Mouse (Mus musculus): ENCODE data around the gene Prkch.
A peak's percentile ranks its signal among the peaks of the same experiment; 100 is the strongest.

Gene Prkch

GRCm38 (mm10) chr12:73794151-73794883 lies 209.7 kb downstream of the Prkch start:
- peak; percentile 52 to 75 for DNase-seq (ENCODE audit: low spot score in 2 of 2)

DNA sequence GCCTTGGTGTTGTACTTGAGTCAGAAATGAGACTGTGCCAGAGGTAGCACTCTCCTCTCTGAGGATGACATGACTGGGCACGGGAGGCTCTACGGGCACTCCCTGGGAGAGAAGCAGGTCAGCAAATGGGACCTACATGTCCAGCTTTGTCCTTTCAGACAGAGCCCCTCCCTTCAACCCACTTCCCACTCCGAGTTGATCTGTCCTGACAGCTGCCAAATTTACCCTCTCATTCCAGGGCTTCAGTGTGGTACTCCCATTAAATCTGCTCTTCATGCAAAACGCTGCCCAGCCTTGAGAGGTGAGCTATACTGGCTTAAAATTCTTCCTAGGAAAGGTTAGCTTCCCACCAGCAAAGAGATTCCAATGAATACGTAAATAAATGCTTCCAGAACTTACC lies 215.1 kb downstream of the Prkch start:
- no peak for DNase-seq (ENCODE audit: low spot score in 2 of 2)

DNA sequence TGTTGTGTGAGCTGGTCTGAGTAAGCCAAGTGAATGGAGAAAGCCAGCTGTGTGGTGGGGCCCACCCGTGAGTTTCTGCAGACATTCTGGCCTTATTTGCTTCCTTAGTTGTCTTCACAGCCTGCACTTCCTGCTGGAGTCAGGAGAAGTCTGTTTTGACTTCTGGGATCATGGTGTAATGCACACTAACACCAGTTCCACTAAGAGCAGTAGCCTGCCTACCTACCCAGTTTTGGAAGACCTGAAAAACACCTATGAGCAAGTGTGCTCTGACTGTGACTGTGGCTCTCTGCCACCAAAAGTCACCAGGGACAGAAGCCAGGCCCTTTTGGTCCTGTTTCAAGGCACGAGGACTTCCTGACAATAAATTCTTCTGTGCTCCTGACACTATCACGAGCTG lies 216.3 kb downstream of the Prkch start:
- no peak for DNase-seq (ENCODE audit: low spot score in 2 of 2)

DNA sequence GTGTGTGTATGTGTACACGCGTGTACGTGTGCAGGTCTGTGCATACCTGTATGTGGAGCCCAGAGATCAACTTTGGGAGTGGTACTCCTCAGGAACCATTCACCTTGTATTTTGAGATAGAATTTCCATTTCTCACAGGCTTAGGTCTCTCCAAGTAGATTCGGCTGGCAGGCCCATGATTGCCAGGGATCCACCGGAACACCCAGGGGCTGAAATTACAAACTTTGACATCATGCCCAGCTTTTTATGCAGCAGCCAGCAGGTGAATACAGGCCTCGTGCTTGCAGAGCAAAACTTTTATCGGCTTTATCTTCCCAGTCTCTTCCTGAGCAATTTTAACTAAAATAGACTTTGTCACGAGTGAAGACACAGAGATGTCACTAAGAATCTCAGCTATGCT lies 217.2 kb downstream of the Prkch start:
- no peak for DNase-seq (ENCODE audit: low spot score in 2 of 2)

DNA sequence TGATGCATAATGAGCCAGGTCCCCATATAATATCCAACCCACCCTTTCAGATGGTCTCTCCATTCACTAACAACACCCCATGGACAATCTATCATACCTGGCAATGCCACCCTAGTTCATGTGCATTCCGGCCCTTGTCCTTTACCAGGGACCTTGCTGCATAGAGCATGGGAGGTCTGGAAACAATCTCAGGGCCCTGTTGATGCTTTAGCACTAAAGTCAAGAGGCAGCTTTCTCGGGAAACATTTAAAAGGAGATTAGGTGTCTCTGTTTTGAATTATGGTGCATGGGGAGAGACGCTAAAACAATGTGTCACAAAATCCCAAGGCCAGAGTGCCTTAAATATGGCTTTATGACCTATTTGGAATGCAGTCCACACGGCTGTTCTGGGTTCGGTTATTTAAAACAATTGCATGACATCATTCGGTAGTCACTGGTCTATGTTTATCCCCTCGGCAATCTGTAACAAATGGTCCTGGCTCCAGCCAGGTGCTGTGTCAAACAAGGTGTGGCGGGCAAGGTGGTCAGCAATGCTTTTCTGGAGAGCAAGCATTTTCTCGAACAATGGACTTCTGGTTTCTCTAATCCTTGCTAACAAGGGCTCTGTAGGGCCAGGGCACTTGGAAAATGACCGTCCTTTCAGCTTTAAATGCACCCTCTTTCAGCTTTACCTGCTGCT lies 217.9 kb downstream of the Prkch start:
- no peak for DNase-seq (ENCODE audit: low spot score in 2 of 2)

- DNase-seq (ENCODE audit: low spot score in 2 of 2): no peak
Measured at GRCm38 (mm10) chr12:73803946-73804345, 219.3 kb downstream of the Prkch start.

GRCm38 (mm10) chr12:73805541-73805940 lies 220.9 kb downstream of the Prkch start:
- DNase-seq (ENCODE audit: low spot score in 2 of 2): no peak

DNA sequence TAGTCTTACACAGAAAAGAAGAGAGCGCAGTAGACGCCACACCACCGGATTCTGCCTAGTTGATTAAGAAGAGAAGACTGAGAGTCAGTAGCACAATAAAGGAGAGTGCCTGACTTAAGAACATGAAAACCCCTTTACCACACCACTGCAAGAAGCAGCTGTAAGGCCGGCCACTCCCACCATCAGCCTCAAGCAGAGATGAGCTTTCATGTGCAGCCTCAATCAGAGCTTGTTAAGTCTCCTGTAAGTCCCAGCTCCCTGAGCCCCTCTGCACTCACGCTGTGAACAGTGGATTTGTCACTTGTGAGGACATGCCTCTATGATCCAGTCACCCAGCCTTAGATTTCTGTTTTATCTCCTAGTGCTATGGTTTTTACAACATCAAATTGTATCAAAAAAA lies 221.4 kb downstream of the Prkch start:
- DNase-seq (ENCODE audit: low spot score in 2 of 2): no peak

DNA sequence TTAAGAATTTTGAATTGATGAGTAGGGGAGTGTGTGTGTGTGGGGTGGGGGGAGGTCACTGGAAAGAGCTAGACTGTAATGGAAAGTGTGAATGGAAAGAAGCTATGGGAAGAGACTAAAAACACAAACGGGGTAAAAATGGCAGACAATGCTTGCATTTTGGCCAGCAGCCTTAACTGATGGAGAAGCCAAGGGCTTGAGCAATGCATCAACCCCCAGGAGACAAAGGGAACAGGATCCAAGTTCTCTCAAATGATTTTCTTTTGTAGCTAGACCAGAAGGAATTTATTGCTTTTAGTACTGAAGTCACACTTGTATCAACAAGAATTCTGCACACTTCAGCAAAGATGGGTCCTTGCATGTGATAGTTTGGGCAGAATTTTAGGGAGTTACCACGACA lies 222.6 kb downstream of the Prkch start:
- no peak for DNase-seq (ENCODE audit: low spot score in 2 of 2)

GRCm38 (mm10) chr12:73810041-73810795 lies 225.6 kb downstream of the Prkch start:
- peak in 1 of 2 experiments; percentile 26 for DNase-seq (ENCODE audit: low spot score in 2 of 2)

DNA sequence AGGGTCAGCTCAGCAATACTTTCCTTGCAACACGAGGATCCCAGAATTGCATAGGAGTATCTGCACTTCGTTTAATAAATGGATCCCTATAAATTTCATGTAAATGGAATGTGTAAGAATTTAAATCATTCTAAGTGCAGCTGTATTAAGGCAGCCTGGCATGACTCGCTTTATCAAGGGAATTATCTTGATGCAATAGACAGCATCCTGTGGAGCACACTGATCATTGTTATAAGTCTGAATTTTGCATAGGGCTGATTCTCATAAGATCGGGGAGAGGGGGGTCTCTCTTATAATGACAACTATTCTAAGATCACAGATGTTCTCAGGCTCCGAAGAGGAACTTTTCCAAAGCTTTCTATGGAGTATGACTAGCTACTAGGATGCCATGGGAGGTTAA lies 226.3 kb downstream of the Prkch start:
- no peak for DNase-seq (ENCODE audit: low spot score in 2 of 2)

DNA sequence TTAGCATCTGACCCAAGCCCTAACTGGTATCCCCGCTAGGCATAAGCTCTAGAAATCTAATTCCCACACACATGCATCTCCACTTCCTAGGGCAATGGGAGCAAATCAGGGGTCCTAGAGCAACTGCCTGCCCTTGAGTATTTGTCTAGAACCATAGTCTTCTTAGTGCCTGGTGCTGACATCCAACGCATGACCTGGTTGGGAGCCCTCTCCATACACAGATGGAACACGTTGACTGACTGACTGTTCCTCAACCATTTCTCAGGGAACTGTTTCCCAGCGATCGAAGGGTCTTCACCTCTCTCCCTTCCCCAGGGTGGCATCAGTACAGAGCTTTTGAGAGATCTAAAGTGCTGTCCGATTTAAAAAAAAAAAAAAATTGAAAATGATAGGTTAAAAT lies 227.6 kb downstream of the Prkch start:
- DNase-seq (ENCODE audit: low spot score in 2 of 2): no peak

GRCm38 (mm10) chr12:73813016-73813900 lies 228.7 kb downstream of the Prkch start:
- DNase-seq (ENCODE audit: low spot score in 2 of 2): no peak

DNA sequence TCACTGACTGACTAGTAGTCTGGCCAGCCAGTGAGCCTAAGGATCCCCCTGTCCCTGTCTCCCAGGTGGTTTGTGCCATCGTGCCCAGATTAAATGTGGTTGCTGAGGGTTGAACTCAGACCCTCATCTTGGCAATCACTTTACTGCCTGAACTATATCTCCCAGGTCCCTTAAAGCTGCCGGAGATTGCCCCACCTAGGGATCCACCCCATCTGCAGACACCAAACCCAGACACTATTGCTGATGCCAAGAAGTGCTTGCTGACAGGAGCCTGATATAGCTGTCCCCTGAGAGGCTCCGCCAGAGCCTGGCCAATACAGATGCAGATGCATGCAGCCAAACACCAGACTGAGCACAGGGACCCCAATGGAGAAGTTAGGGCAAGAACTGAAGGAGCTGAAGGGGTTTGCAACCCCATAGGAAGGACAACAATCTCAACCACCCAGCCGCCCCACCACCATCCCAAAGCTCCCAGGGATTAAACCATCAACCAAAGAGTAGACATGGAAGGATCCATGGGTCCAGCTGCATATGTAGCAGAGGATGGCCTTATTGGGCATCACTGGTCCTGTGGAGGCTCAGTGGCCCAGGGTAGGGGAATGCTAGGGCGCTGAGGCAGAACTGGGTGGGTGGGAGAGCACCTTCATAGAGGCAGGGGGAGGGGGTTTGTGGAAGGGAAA lies 229.6 kb downstream of the Prkch start:
- no peak for DNase-seq (ENCODE audit: low spot score in 2 of 2)

- DNase-seq (ENCODE audit: low spot score in 2 of 2): no peak
Measured at GRCm38 (mm10) chr12:73814897-73815296, 230.3 kb downstream of the Prkch start.

- no peak for DNase-seq (ENCODE audit: low spot score in 2 of 2)
Measured at GRCm38 (mm10) chr12:73815463-73815862, 230.9 kb downstream of the Prkch start.

- no peak for DNase-seq (ENCODE audit: low spot score in 2 of 2)
Measured at GRCm38 (mm10) chr12:73815892-73816291, 231.3 kb downstream of the Prkch start.

- no peak for DNase-seq (ENCODE audit: low spot score in 2 of 2)
Measured at GRCm38 (mm10) chr12:73816866-73817265, 232.3 kb downstream of the Prkch start.

DNA sequence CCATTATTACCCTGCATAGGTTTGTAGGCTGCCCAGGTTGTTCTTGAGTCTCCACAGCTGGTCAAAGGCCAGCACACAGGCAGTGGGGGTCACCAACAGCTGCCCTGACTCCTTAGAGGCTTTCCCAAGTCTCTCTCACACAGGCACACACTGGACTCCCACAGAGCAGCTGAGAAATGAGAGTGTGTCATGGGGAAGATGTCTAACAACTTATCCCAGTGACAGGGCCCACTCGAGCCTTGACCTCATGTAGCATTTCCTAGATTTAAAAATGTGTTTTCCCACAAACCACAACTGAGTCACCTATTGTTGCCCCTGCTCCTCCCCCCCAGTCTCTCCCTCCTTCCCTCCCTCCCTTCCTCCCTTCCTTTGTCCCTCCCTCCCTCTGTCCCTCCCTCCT lies 234.2 kb downstream of the Prkch start:
- no peak for DNase-seq (ENCODE audit: low spot score in 2 of 2)

DNA sequence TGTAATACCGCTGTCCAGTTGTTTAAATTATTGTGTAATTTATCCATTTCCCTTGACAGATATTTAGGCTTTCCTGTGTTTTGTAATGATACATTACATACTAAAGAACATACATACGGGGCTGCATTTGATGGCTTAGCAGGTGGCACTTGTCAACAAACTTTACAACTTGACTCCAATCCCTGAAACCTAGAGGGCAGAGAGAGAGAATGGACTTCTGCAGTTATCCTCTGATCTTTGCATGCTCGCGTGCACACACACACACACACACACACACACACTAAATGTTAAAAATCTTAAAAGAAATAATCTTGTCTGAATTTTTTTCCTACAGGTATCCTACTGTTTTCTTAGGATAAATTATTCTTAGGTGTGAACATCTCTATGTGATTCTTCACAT lies 236.6 kb downstream of the Prkch start:
- DNase-seq (ENCODE audit: low spot score in 2 of 2): no peak

GRCm38 (mm10) chr12:73822331-73822730 lies 237.7 kb downstream of the Prkch start:
- DNase-seq (ENCODE audit: low spot score in 2 of 2): no peak

All from left cerebral cortex, adult 9 months (tissue).